In the genomic region with DNA sequence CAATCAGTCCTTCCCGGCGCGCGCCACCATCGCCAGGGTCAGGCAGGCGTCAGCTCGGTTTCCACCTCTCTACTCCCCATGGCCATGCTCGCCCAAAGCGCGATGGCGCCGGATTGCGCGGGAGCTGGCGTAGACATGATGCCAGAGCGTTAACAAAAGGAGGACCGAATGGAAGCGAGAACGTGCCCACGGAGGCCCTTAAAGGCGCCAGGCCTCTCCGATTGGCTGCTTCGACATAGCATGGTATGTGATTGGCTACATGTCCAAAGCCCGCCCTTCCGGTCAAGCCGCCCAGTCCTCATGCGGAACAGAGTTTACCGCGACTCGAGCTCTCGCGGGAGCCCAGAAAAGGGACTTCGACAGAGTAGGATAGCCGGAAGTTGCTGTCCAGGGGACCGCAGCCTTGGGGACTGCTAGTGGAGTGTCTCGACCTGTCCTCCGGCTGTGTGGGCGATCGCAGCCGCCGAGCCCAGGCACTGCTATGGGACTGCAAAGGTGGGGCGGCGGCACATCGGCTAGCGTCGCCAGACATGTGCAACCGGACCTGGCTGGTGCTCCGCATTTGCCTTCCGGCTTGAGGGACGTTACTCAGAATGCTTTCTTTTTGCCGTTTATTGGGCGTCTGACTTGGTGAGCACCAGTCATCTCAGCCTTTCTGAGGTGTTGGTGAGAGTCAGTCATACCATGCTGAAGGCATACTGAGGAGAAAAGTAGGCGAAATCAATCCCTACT, we compare ENCODE assay signal across 8 mouse cellular contexts. TPM values are rescaled to one million over a fixed set of nuclear protein-coding genes. Genes with fewer than 3 reads are reported as not detected.
DNase-seq lines count a peak whose midpoint lies in the region; ATAC-seq and TF ChIP-seq lines count a peak whose summit lies in the region.

No protein-coding gene starts in this region.

- peaks cover 41% of the 10 kb centered on the region for H3K36me3 ChIP-seq in E14TG2a.4 (ENCODE audit: insufficient read depth, low read length)
- H3K36me3 ChIP-seq in forebrain, embryonic 12.5 days (replicated peaks): peaks cover 34% of the 10 kb centered on the region
- peaks cover 26% of the 10 kb centered on the region for H3K36me3 ChIP-seq in heart, postnatal 0 days (replicated peaks; ENCODE audit: control insufficient read depth, insufficient read depth, low read length)
- H3K36me3 ChIP-seq in liver, embryonic 16.5 days (ENCODE audit: control insufficient read depth, insufficient read depth): peaks cover 18% of the 10 kb centered on the region
- peaks cover 30% of the 10 kb centered on the region for H3K36me3 ChIP-seq in neural tube, embryonic 13.5 days
- H3K36me3 ChIP-seq in testis, adult 2 months (ENCODE audit: control insufficient read depth, insufficient read depth, low read length): no peaks in the 10 kb centered on the region; the same call in 1 of the 2 replicates

- peak overlapping the region; percentile 82 for H3K4me2 ChIP-seq in forebrain, embryonic 12.5 days
- H3K4me2 ChIP-seq in heart, postnatal 0 days (ENCODE audit: low read depth, low read length): peak overlapping the region; percentile 79
- H3K4me2 ChIP-seq in liver, embryonic 16.5 days (ENCODE audit: low read depth, low read length): peak overlapping the region; percentile 99
- peak overlapping the region; percentile 98 for H3K4me2 ChIP-seq in neural tube, embryonic 13.5 days

- peaks cover 53% of the 10 kb centered on the region for H3K4me1 ChIP-seq in E14TG2a.4 (replicated peaks; ENCODE audit: low read depth, low read length)
- H3K4me1 ChIP-seq in forebrain, embryonic 12.5 days: peaks cover 47% of the 10 kb centered on the region
- peaks cover 28% of the 10 kb centered on the region for H3K4me1 ChIP-seq in heart, postnatal 0 days (ENCODE audit: control insufficient read depth, insufficient read depth)
- peaks cover 39% of the 10 kb centered on the region for H3K4me1 ChIP-seq in liver, embryonic 16.5 days (ENCODE audit: control insufficient read depth, low read depth, low read length)
- H3K4me1 ChIP-seq in neural tube, embryonic 13.5 days (replicated peaks): peaks cover 52% of the 10 kb centered on the region
- peaks cover 2% of the 10 kb centered on the region for H3K4me1 ChIP-seq in testis, adult 2 months (ENCODE audit: control insufficient read depth, insufficient read depth, low read length)

- TF ChIP-seq EP300 in heart, postnatal 0 days (IDR thresholded peaks at IDR 0.05; ENCODE audit: low read depth): peak; percentile 95

- H3K27me3 ChIP-seq in E14TG2a.4 (ENCODE audit: insufficient read depth, low read length): no peaks in the 10 kb centered on the region
- H3K27me3 ChIP-seq in forebrain, embryonic 12.5 days: no peaks in the 10 kb centered on the region
- H3K27me3 ChIP-seq in heart, postnatal 0 days (ENCODE audit: control insufficient read depth, insufficient read depth, low read length): no peaks in the 10 kb centered on the region
- no peaks in the 10 kb centered on the region for H3K27me3 ChIP-seq in liver, embryonic 16.5 days (ENCODE audit: control insufficient read depth, insufficient read depth, low read depth, low read length)
- H3K27me3 ChIP-seq in neural tube, embryonic 13.5 days: no peaks in the 10 kb centered on the region
- no peaks in the 10 kb centered on the region for H3K27me3 ChIP-seq in testis, adult 2 months (ENCODE audit: control insufficient read depth, insufficient read depth, low read length)

- peak; percentile 94 for DNase-seq in c-Kit-positive CD71-positive TER-119-positive erythroid progenitor cells, embryonic 14.5 days (ENCODE audit: low spot score)
- DNase-seq in heart, postnatal 0 days (ENCODE audit: low spot score): peak; percentile 98
- peak; percentile 92 to 96 for DNase-seq in kidney, postnatal 4 days

- H3K27ac ChIP-seq in forebrain, embryonic 12.5 days: peak overlapping the region; percentile 93
- H3K27ac ChIP-seq in heart, postnatal 0 days (ENCODE audit: low read depth): peak overlapping the region; percentile 89
- H3K27ac ChIP-seq in liver, embryonic 16.5 days (ENCODE audit: low read length): peak overlapping the region; percentile 87
- H3K27ac ChIP-seq in neural tube, embryonic 13.5 days (replicated peaks): peak overlapping the region; percentile 92
- peak overlapping the region; percentile 93 for H3K27ac ChIP-seq in testis, adult 2 months (ENCODE audit: control insufficient read depth, insufficient read depth, low read depth, low read length)

- TF ChIP-seq CTCF in E14TG2a.4 (conservative IDR thresholded peaks at IDR 0.05; ENCODE audit: low read length): no peak
- TF ChIP-seq CTCF in heart, postnatal 0 days (IDR thresholded peaks at IDR 0.05; ENCODE audit: low read depth): no peak
- no peak for TF ChIP-seq CTCF in testis, adult 2 months (IDR thresholded peaks at IDR 0.05; ENCODE audit: control insufficient read depth, insufficient read depth, insufficient replicate concordance, low read depth, low read length)

- peak overlapping the region; percentile 90 for H3K9ac ChIP-seq in forebrain, embryonic 12.5 days
- peak overlapping the region; percentile 68 for H3K9ac ChIP-seq in heart, postnatal 0 days (replicated peaks; ENCODE audit: low read depth, low read length)
- peak overlapping the region; percentile 82 for H3K9ac ChIP-seq in liver, embryonic 16.5 days (ENCODE audit: low read depth, low read length)
- peak overlapping the region; percentile 94 for H3K9ac ChIP-seq in neural tube, embryonic 13.5 days

- TF ChIP-seq POLR2A in testis, adult 2 months (IDR thresholded peaks at IDR 0.05; ENCODE audit: control insufficient read depth, low read depth, low read length): peak; percentile 93

- H3K9me3 ChIP-seq in E14TG2a.4 (ENCODE audit: low read length): no peaks in the 10 kb centered on the region
- no peaks in the 10 kb centered on the region for H3K9me3 ChIP-seq in forebrain, embryonic 12.5 days
- no peaks in the 10 kb centered on the region for H3K9me3 ChIP-seq in heart, postnatal 0 days (replicated peaks; ENCODE audit: control insufficient read depth, low read length)
- H3K9me3 ChIP-seq in liver, embryonic 16.5 days (replicated peaks; ENCODE audit: control insufficient read depth, low read length): no peaks in the 10 kb centered on the region
- no peaks in the 10 kb centered on the region for H3K9me3 ChIP-seq in neural tube, embryonic 13.5 days

- H3K4me3 ChIP-seq in E14TG2a.4 (replicated peaks; ENCODE audit: low read length): peak overlapping the region; percentile 96
- peak overlapping the region; percentile 77 for H3K4me3 ChIP-seq in forebrain, embryonic 12.5 days (replicated peaks)
- peak overlapping the region; percentile 68 for H3K4me3 ChIP-seq in heart, postnatal 0 days (ENCODE audit: low read depth, low read length)
- H3K4me3 ChIP-seq in liver, embryonic 16.5 days (ENCODE audit: low read depth, low read length): peak overlapping the region; percentile 90
- H3K4me3 ChIP-seq in neural tube, embryonic 13.5 days: peak overlapping the region; percentile 70
- H3K4me3 ChIP-seq in testis, adult 2 months (ENCODE audit: control insufficient read depth, low read depth, low read length): peak overlapping the region; percentile 96

- under 1% methylated on average over 53 of the region's 53 CpGs for WGBS in forebrain, embryonic 12.5 days
- under 1% methylated on average over 53 of the region's 53 CpGs for WGBS in heart, postnatal 0 days
- WGBS in liver, embryonic 16.5 days (ENCODE audit: insufficient replicate concordance): under 1% methylated on average over 53 of the region's 53 CpGs
- under 1% methylated on average over 53 of the region's 53 CpGs for WGBS in neural tube, embryonic 13.5 days

- peak; percentile 100 for ATAC-seq in forebrain, embryonic 12.5 days (ENCODE audit: low FRiP score)
- peak; percentile 99 for ATAC-seq in heart, postnatal 0 days (ENCODE audit: insufficient read depth, low read depth)
- peak; percentile 99 for ATAC-seq in liver, embryonic 16.5 days (ENCODE audit: low read depth)
- peak; percentile 100 for ATAC-seq in neural tube, embryonic 13.5 days (ENCODE audit: low read depth)

RNA-seq across cellular contexts. Expression of a gene that starts 13.5 kb away (rescaled TPM):
- polyA plus RNA-seq in forebrain, embryonic 12.5 days (2016; fragmentation: Nextera tagmentation; extraction: Ambion mirVana): 96.3 and 108 TPM in 2 replicates
- 246 and 258 TPM in 2 replicates for total RNA-seq in heart, postnatal 0 days (2014; rRNA removed; ENCODE audit: low replicate concordance)
- polyA plus RNA-seq in heart, postnatal 0 days (2015; fragmentation: Nextera tagmentation; extraction: Ambion mirVana): 101 and 102 TPM in 2 replicates
- polyA plus RNA-seq in liver, embryonic 16.5 days (2015; fragmentation: Nextera tagmentation; extraction: Ambion mirVana): 52.9 and 67.4 TPM in 2 replicates
- 106 and 118 TPM in 2 replicates for polyA plus RNA-seq in neural tube, embryonic 13.5 days (2015; fragmentation: Nextera tagmentation; extraction: Ambion mirVana)
- 188 and 194 TPM in 2 replicates for polyA plus RNA-seq in testis, adult 2 months (2012; rRNA removed)

Comparison
In these comparisons a context has a peak if more than half of its experiments do, and no peak if none do; other contexts are left out.
1. Peak in every context shown above with its lines: DNase-seq, ATAC-seq, H3K4me3 ChIP-seq and H3K27ac ChIP-seq.